Mouse (Mus musculus) forebrain, embryonic 12.5 days (tissue): Measurements from ENCODE around the gene Fam19a1. TPM values are rescaled to one million over a fixed set of nuclear protein-coding genes. Genes with fewer than 3 reads are reported as not detected.

Experiments
- ATAC-seq: fragments of 200-750 bp; cut with Nextera tagmentation; 2 replicates; pipeline ENCODE4 v1.8.0; 2017; ENCODE audit warnings: moderate TSS enrichment; ENCODE audit not compliant: low FRiP score
- H3K27ac ChIP-seq: fragments of 300-500 bp; sonication (generic); 2 replicates; pipeline ENCODE4 v1.5.1; 2016; ENCODE audit warnings: mild to moderate bottlenecking
- H3K27me3 ChIP-seq: fragments of 300-500 bp; sonication (generic); 2 replicates; pipeline ENCODE4 v1.6.1; 2016; ENCODE audit warnings: mild to moderate bottlenecking
- H3K36me3 ChIP-seq: fragments of 300-500 bp; sonication (generic); replicated peaks from 2 replicates; pipeline ENCODE4 v1.6.1; 2016; ENCODE audit warnings: mild to moderate bottlenecking
- H3K4me1 ChIP-seq: fragments of 300-500 bp; sonication (generic); 2 replicates; pipeline ENCODE4 v1.6.1; 2016
- H3K4me2 ChIP-seq: fragments of 300-500 bp; sonication (generic); 2 replicates; pipeline ENCODE4 v1.6.1; 2016; ENCODE audit warnings: mild to moderate bottlenecking, moderate library complexity
- H3K4me3 ChIP-seq: fragments of 300-500 bp; sonication (generic); replicated peaks from 2 replicates; pipeline ENCODE4 v1.5.1; 2016; ENCODE audit warnings: mild to moderate bottlenecking
- H3K9ac ChIP-seq: fragments of 300-500 bp; sonication (generic); 2 replicates; pipeline ENCODE4 v1.6.1; 2016; ENCODE audit warnings: mild to moderate bottlenecking
- H3K9me3 ChIP-seq: fragments of 300-500 bp; sonication (generic); 2 replicates; pipeline ENCODE4 v1.6.1; 2016
- WGBS: fragments of 180-500 bp; shearing (Covaris S2); methylation state at CpG from one replicate; pipeline ENCODE4 v1.1.7; 2016; 5-methylcytosine and 5-hydroxymethylcytosine counted together
- polyA plus RNA-seq: library from polyadenylated mRNA; unstranded; fragments of >200 nt; fragmentation: Nextera tagmentation; extraction: Ambion mirVana; gene quantifications from 2 replicates; pipeline ENCODE4 v1.2.1, GENCODE M21; 2016

The Fam19a1 gene
- polyA plus RNA-seq: 1.3 and 1.4 TPM in 2 replicates

- 35% methylated on average over 6 of the region's 6 CpGs for WGBS
- H3K4me2 ChIP-seq: no peak within 1 kb of the TSS
- H3K9me3 ChIP-seq: no peaks in the 10 kb centered on the region
- H3K4me1 ChIP-seq: peaks cover 28% of the 10 kb centered on the region
- H3K27me3 ChIP-seq: peaks cover 10% of the 10 kb centered on the region; the same call in 1 of the 2 replicates
- no peaks in the 10 kb centered on the region for H3K36me3 ChIP-seq
- no peak for ATAC-seq
- H3K27ac ChIP-seq: no peak within 1 kb of the TSS
- no peak within 1 kb of the TSS for H3K4me3 ChIP-seq
- no peak within 1 kb of the TSS for H3K9ac ChIP-seq
Observed at GRCm38 (mm10) chr6:96112854-96113253, at the start of gene Fam19a1. TSS of gene Fam19a1 (plus strand) at chr6:96113154.

- no peak overlapping the region for H3K4me3 ChIP-seq
Observed at GRCm38 (mm10) chr6:96071080-96071479, 41.9 kb upstream of the Fam19a1 start.

GRCm38 (mm10) chr6:96071567-96071966, 41.4 kb upstream of the Fam19a1 start:
- Histone ChIP-seq H3K4me1 (no peaks in the 10 kb centered on the region), H3K9ac (no peak overlapping the region), H3K4me3 (no peak overlapping the region), H3K27me3 (no peaks in the 10 kb centered on the region), H3K36me3 (no peaks in the 10 kb centered on the region), H3K27ac (no peak overlapping the region), H3K4me2 (no peak overlapping the region), H3K9me3 (no peaks in the 10 kb centered on the region)
- no peak for ATAC-seq

More at GRCm38 (mm10) chr6:96071080-96071479, 41.9 kb upstream of the Fam19a1 start:
- Histone ChIP-seq H3K27ac (no peak overlapping the region), H3K9me3 (no peaks in the 10 kb centered on the region), H3K36me3 (no peaks in the 10 kb centered on the region), H3K9ac (no peak overlapping the region), H3K27me3 (no peaks in the 10 kb centered on the region), H3K4me1 (no peaks in the 10 kb centered on the region), H3K4me2 (no peak overlapping the region)
- no peak for ATAC-seq
- WGBS: 88% methylated on average over 4 of the region's 4 CpGs

- H3K36me3 ChIP-seq: no peaks in the 10 kb centered on the region
- WGBS: 86% methylated on average over 6 of the region's 6 CpGs
- H3K4me2 ChIP-seq: no peak overlapping the region
- H3K9me3 ChIP-seq: no peaks in the 10 kb centered on the region
- H3K4me3 ChIP-seq: no peak overlapping the region
- H3K9ac ChIP-seq: no peak overlapping the region
- no peaks in the 10 kb centered on the region for H3K4me1 ChIP-seq
- no peaks in the 10 kb centered on the region for H3K27me3 ChIP-seq
- ATAC-seq: no peak
- no peak overlapping the region for H3K27ac ChIP-seq
Observed at GRCm38 (mm10) chr6:96089961-96090360, 23.0 kb upstream of the Fam19a1 start.

- H3K27me3 ChIP-seq: no peaks in the 10 kb centered on the region
- no peaks in the 10 kb centered on the region for H3K9me3 ChIP-seq
- no peak overlapping the region for H3K4me2 ChIP-seq
- H3K4me1 ChIP-seq: no peaks in the 10 kb centered on the region
- H3K4me3 ChIP-seq: no peak overlapping the region
- H3K27ac ChIP-seq: no peak overlapping the region
- ATAC-seq: no peak
- H3K9ac ChIP-seq: no peak overlapping the region
- 90% methylated on average over 1 of the region's 1 CpGs for WGBS
- no peaks in the 10 kb centered on the region for H3K36me3 ChIP-seq
Observed at GRCm38 (mm10) chr6:96093716-96094115, 19.2 kb upstream of the Fam19a1 start.

- Histone ChIP-seq H3K9me3 (no peaks in the 10 kb centered on the region), H3K4me3 (no peak overlapping the region), H3K4me2 (no peak overlapping the region), H3K27ac (no peak overlapping the region), H3K27me3 (no peaks in the 10 kb centered on the region), H3K36me3 (no peaks in the 10 kb centered on the region), H3K4me1 (no peaks in the 10 kb centered on the region), H3K9ac (no peak overlapping the region)
- ATAC-seq: no peak
- WGBS: 85% methylated on average over 6 of the region's 6 CpGs
Observed at GRCm38 (mm10) chr6:96098225-96098624, 14.7 kb upstream of the Fam19a1 start.

- H3K4me1 ChIP-seq: peaks cover 24% of the 10 kb centered on the region
- no peak for ATAC-seq
- no peak overlapping the region for H3K27ac ChIP-seq
- no peak overlapping the region for H3K9ac ChIP-seq
- H3K36me3 ChIP-seq: no peaks in the 10 kb centered on the region
- WGBS: 71% methylated on average over 1 of the region's 1 CpGs
- no peak overlapping the region for H3K4me2 ChIP-seq
- no peaks in the 10 kb centered on the region for H3K9me3 ChIP-seq
- H3K4me3 ChIP-seq: no peak overlapping the region
- peaks cover 6% of the 10 kb centered on the region; the same call in 1 of the 2 replicates for H3K27me3 ChIP-seq
Observed at GRCm38 (mm10) chr6:96111656-96112055, 1.3 kb upstream of the Fam19a1 start.

- Histone ChIP-seq H3K27me3 (peaks cover 10% of the 10 kb centered on the region; the same call in 1 of the 2 replicates), H3K4me2 (no peak overlapping the region), H3K36me3 (no peaks in the 10 kb centered on the region), H3K9me3 (no peaks in the 10 kb centered on the region), H3K9ac (no peak overlapping the region), H3K27ac (no peak overlapping the region), H3K4me1 (peaks cover 29% of the 10 kb centered on the region), H3K4me3 (no peak overlapping the region)
- no peak for ATAC-seq
- 3% methylated on average over 1 of the region's 1 CpGs for WGBS
Observed at GRCm38 (mm10) chr6:96114151-96114550, 1.2 kb downstream of the Fam19a1 start.

GRCm38 (mm10) chr6:96116148-96116533, 3.2 kb downstream of the Fam19a1 start:
- ATAC-seq: no peak
- no peak overlapping the region for H3K27ac ChIP-seq
- peaks cover 30% of the 10 kb centered on the region for H3K4me1 ChIP-seq
- no peaks in the 10 kb centered on the region for H3K36me3 ChIP-seq
- H3K9ac ChIP-seq: peak overlapping the region; percentile 67
- H3K4me3 ChIP-seq: peak overlapping the region; percentile 59
- H3K27me3 ChIP-seq: peaks cover 10% of the 10 kb centered on the region; the same call in 1 of the 2 replicates
- H3K4me2 ChIP-seq: peak overlapping the region; percentile 97
- no peaks in the 10 kb centered on the region for H3K9me3 ChIP-seq
- WGBS: 16% methylated on average over 6 of the region's 6 CpGs

- WGBS: under 1% methylated on average over 32 of the region's 32 CpGs
- Histone ChIP-seq H3K4me3 (peak overlapping the region; percentile 59), H3K27ac (no peak overlapping the region), H3K4me1 (peaks cover 30% of the 10 kb centered on the region), H3K27me3 (peaks cover 10% of the 10 kb centered on the region; the same call in 1 of the 2 replicates), H3K9ac (peak overlapping the region; percentile 67), H3K9me3 (no peaks in the 10 kb centered on the region), H3K36me3 (no peaks in the 10 kb centered on the region), H3K4me2 (peak overlapping the region; percentile 97)
- ATAC-seq: peak; percentile 76
Observed at GRCm38 (mm10) chr6:96116534-96117272, 3.7 kb downstream of the Fam19a1 start.

- H3K4me3 ChIP-seq: no peak overlapping the region
- H3K4me2 ChIP-seq: no peak overlapping the region
- no peak overlapping the region for H3K9ac ChIP-seq
- 92% methylated on average over 1 of the region's 1 CpGs for WGBS
- no peaks in the 10 kb centered on the region for H3K9me3 ChIP-seq
- no peaks in the 10 kb centered on the region for H3K4me1 ChIP-seq
- no peaks in the 10 kb centered on the region for H3K27me3 ChIP-seq
- no peaks in the 10 kb centered on the region for H3K36me3 ChIP-seq
- no peak overlapping the region for H3K27ac ChIP-seq
- no peak for ATAC-seq
Observed at GRCm38 (mm10) chr6:96143326-96143725, 30.4 kb downstream of the Fam19a1 start.

- no peak for ATAC-seq
- Histone ChIP-seq H3K36me3 (no peaks in the 10 kb centered on the region), H3K9ac (no peak overlapping the region), H3K4me3 (no peak overlapping the region), H3K27me3 (no peaks in the 10 kb centered on the region), H3K9me3 (no peaks in the 10 kb centered on the region), H3K4me2 (no peak overlapping the region), H3K27ac (no peak overlapping the region), H3K4me1 (no peaks in the 10 kb centered on the region)
- 92% methylated on average over 13 of the region's 13 CpGs for WGBS
Observed at GRCm38 (mm10) chr6:96165403-96165802, 52.4 kb downstream of the Fam19a1 start.

- Histone ChIP-seq H3K9me3 (no peaks in the 10 kb centered on the region), H3K36me3 (no peaks in the 10 kb centered on the region), H3K27me3 (no peaks in the 10 kb centered on the region), H3K4me2 (no peak within 1 kb of the TSS), H3K4me3 (no peak within 1 kb of the TSS), H3K9ac (no peak within 1 kb of the TSS), H3K4me1 (no peaks in the 10 kb centered on the region), H3K27ac (no peak within 1 kb of the TSS)
- no peak for ATAC-seq
- 85% methylated on average over 18 of the region's 18 CpGs for WGBS
Observed at GRCm38 (mm10) chr6:96165818-96166379, 52.9 kb downstream of the Fam19a1 start, which contains the start of gene 1700123L14Rik. TSS of gene 1700123L14Rik (minus strand) at chr6:96166243.
